Mouse (Mus musculus) kidney, postnatal 14 days (tissue): ENCODE measurements around the gene Gmppa.

ENCODE experiments used
- DNase-seq: peaks from one replicate; pipeline ENCODE4 v3.0.0; 2022; ENCODE audit warnings: mixed read lengths

Gene Gmppa

GRCm38 (mm10) chr1:75423780-75424390 lies 11.8 kb upstream of the Gmppa start:
- no peak for DNase-seq

GRCm38 (mm10) chr1:75425796-75426471 lies 9.8 kb upstream of the Gmppa start:
- DNase-seq: peak; percentile 41

- no peak for DNase-seq
These were observed 3.1 kb downstream of the Gmppa start for GRCm38 (mm10) chr1:75438782-75439181.

GRCm38 (mm10) chr1:75440661-75441060 lies 4.9 kb downstream of the Gmppa start:
- DNase-seq: no peak

GRCm38 (mm10) chr1:75441471-75441996 lies 5.8 kb downstream of the Gmppa start:
- DNase-seq: no peak

GRCm38 (mm10) chr1:75442171-75442570 lies 6.4 kb downstream of the Gmppa start:
- no peak for DNase-seq

- no peak for DNase-seq
These were observed 7.1 kb downstream of the Gmppa start for GRCm38 (mm10) chr1:75442811-75443210.

GRCm38 (mm10) chr1:75443247-75444024 lies 7.7 kb downstream of the Gmppa start:
- no peak for DNase-seq

- no peak for DNase-seq
These were observed 8.5 kb downstream of the Gmppa start for GRCm38 (mm10) chr1:75444208-75444607.

GRCm38 (mm10) chr1:75445141-75445701 lies 9.5 kb downstream of the Gmppa start:
- no peak for DNase-seq

GRCm38 (mm10) chr1:75445751-75446611 lies 10.3 kb downstream of the Gmppa start:
- peak; percentile 73 for DNase-seq

- DNase-seq: peak; percentile 24
These were observed 10.9 kb downstream of the Gmppa start for GRCm38 (mm10) chr1:75446656-75447055.

GRCm38 (mm10) chr1:75447265-75448051 lies 11.7 kb downstream of the Gmppa start:
- no peak for DNase-seq

GRCm38 (mm10) chr1:75448052-75448431 lies 12.3 kb downstream of the Gmppa start:
- no peak for DNase-seq

- DNase-seq: no peak
These were observed 13.2 kb downstream of the Gmppa start for GRCm38 (mm10) chr1:75448937-75449336.

GRCm38 (mm10) chr1:75449377-75450135 lies 13.8 kb downstream of the Gmppa start:
- no peak for DNase-seq

- no peak for DNase-seq
These were observed 14.7 kb downstream of the Gmppa start, which contains the start of gene Asic4 for GRCm38 (mm10) chr1:75450314-75451005. Gene Asic4 (plus strand): TSS chr1:75450436.

GRCm38 (mm10) chr1:75451900-75452299 lies 16.2 kb downstream of the Gmppa start:
- no peak for DNase-seq

- DNase-seq: no peak
These were observed 19.7 kb downstream of the Gmppa start for GRCm38 (mm10) chr1:75455433-75455832.

- no peak for DNase-seq
These were observed 20.2 kb downstream of the Gmppa start for GRCm38 (mm10) chr1:75455948-75456347.
